Mouse (Mus musculus): ENCODE measurements around the gene Nxpe4. TPM values are rescaled to one million over a fixed set of nuclear protein-coding genes. Genes with fewer than 3 reads are reported as not detected.

Gene Nxpe4
- polyA plus RNA-seq, 1 experiment from 2014 or later, result 6.0 TPM

GRCm38 (mm10) chr9:48197458-48197884 lies 35.6 kb downstream of the Nxpe4 start:
- ATAC-seq (ENCODE audit: insufficient read depth, low FRiP score, low read depth), result peak; percentile 60; the same call in 1 of the 2 replicates
- Histone ChIP-seq H3K4me2 (no peak overlapping the region), H3K4me3 (replicated peaks) (no peak overlapping the region), H3K9ac (no peak overlapping the region), H3K27ac (no peak overlapping the region), H3K36me3 (no peaks in the 10 kb centered on the region), H3K4me1 (0 out of 2 replicates have a peak, but pooled peaks cover 2% of the 10 kb centered on the region), H3K9me3 (no peaks in the 10 kb centered on the region), H3K27me3 (replicated peaks) (no peaks in the 10 kb centered on the region)
- 44% methylated on average over 12 of the region's 12 CpGs for whole genome bisulfite sequencing

- no peak overlapping the region for H3K9ac ChIP-seq
- H3K4me3 ChIP-seq (replicated peaks), result no peak overlapping the region
- WGBS, result 82% methylated on average over 6 of the region's 6 CpGs
- no peaks in the 10 kb centered on the region for H3K27me3 ChIP-seq (replicated peaks)
- no peak overlapping the region for H3K4me2 ChIP-seq
- no peak for ATAC-seq (ENCODE audit: insufficient read depth, low FRiP score, low read depth)
- H3K36me3 ChIP-seq, result no peaks in the 10 kb centered on the region
- H3K27ac ChIP-seq, result no peak overlapping the region
- H3K4me1 ChIP-seq, result no peaks in the 10 kb centered on the region
- H3K9me3 ChIP-seq, result no peaks in the 10 kb centered on the region
Measured at GRCm38 (mm10) chr9:48210970-48211369, 49.1 kb downstream of the Nxpe4 start.

DNA sequence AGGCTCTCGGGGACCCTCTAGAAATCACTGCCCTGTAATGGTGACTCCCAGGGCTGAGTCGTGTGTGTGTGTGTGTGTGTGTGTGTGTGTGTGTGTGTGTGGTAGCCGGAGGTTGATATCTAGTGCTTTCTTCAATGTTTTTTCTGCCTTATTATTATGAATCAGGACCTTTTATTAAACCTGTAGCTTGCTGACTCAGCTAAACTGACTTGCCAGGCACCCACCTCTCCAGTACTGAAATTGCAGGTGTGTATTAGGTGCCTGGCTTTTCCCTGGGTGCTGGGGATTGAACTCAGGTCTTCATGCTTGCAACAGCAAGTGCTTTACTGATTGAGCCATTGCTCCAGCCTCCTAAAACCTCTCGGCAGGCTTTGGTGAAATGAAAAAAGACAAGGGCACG lies 50.1 kb downstream of the Nxpe4 start:
- 86% methylated on average over 5 of the region's 5 CpGs for WGBS
- no peak for ATAC-seq (ENCODE audit: insufficient read depth, low FRiP score, low read depth)
- Histone ChIP-seq H3K36me3 (no peaks in the 10 kb centered on the region), H3K4me3 (replicated peaks) (no peak overlapping the region), H3K27ac (no peak overlapping the region), H3K4me2 (no peak overlapping the region), H3K9me3 (no peaks in the 10 kb centered on the region), H3K4me1 (no peaks in the 10 kb centered on the region), H3K9ac (no peak overlapping the region), H3K27me3 (replicated peaks) (no peaks in the 10 kb centered on the region)

GRCm38 (mm10) chr9:48214751-48215150 lies 52.9 kb downstream of the Nxpe4 start:
- no peak for ATAC-seq (ENCODE audit: insufficient read depth, low FRiP score, low read depth)
- Histone ChIP-seq H3K9me3 (no peaks in the 10 kb centered on the region), H3K9ac (no peak overlapping the region), H3K4me2 (no peak overlapping the region), H3K36me3 (no peaks in the 10 kb centered on the region), H3K4me1 (no peaks in the 10 kb centered on the region), H3K27me3 (replicated peaks) (no peaks in the 10 kb centered on the region), H3K27ac (no peak overlapping the region), H3K4me3 (replicated peaks) (no peak overlapping the region)
- WGBS, result 90% methylated on average over 9 of the region's 9 CpGs

DNA sequence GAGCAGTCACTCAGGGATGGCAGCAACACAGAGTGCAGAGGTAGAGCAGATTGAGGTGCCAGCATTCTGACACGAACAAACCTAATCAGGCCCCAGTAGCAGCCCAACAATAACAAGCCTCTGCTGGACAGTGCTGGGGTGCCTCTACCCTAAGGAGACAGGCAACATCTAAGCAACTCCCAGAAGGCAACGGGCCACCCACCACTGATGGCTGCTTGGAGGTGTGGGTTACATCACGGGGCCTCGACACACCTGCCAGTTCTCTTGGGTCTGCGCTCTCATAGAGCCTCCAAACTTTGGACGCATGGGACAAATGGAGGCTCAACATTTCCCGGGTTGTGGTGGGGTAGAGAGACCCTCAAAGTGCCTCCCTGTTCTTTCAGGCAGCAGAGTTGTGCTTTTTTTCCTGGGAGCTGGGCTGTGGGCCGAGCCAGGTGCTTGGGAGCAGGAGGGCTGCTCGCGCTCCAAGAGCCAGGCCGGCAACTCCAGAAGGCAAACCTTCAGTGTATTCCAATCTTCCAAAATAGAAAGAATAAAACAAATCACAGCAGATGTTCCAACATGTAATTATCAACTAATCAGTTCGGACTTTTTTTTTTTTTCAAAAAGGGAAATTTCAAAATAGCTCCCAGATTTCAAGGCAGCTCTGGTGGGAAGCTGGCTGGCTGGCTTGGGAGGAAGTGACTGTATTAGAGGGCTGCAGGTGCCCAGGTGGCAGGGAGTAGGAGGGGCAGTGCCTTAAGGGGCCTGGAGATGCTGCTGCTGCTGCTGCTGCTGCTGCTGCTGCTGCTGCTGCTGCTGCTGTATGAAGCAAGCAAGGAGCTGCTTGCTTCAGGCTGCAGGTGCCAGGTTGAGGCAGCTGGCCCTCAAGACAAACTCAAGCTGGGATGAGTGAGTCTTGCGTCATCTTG lies 54.5 kb downstream of the Nxpe4 start:
- no peaks in the 10 kb centered on the region for H3K27me3 ChIP-seq (replicated peaks)
- no peaks in the 10 kb centered on the region for H3K4me1 ChIP-seq
- ATAC-seq (ENCODE audit: insufficient read depth, low FRiP score, low read depth), result no peak
- H3K9ac ChIP-seq, result no peak overlapping the region
- 86% methylated on average over 13 of the region's 13 CpGs for WGBS
- H3K36me3 ChIP-seq, result no peaks in the 10 kb centered on the region
- H3K27ac ChIP-seq, result no peak overlapping the region
- H3K9me3 ChIP-seq, result no peaks in the 10 kb centered on the region
- H3K4me3 ChIP-seq (replicated peaks), result no peak overlapping the region
- no peak overlapping the region for H3K4me2 ChIP-seq

DNA sequence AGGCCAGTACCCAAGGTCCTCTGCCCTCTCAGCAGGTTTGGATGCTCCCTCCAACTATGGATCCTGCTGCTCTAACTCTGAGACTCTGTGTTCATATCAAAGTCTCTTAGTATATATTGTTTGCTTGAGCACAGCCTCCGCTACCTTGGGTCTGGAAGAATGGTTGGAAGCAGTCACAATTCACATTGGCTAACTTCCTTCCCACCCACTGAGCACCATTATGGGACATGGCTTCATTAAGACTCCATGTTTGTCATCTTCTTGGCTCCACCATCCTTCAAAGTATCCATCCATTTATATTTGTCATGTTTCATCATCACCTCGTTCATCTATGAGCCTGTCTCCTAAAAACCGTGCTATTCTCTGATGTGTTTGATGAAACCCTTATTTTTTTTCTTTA lies 68.9 kb downstream of the Nxpe4 start:
- Histone ChIP-seq H3K27me3 (replicated peaks) (no peaks in the 10 kb centered on the region), H3K4me1 (no peaks in the 10 kb centered on the region), H3K36me3 (no peaks in the 10 kb centered on the region), H3K9ac (no peak overlapping the region), H3K4me2 (no peak overlapping the region), H3K27ac (no peak overlapping the region), H3K9me3 (no peaks in the 10 kb centered on the region), H3K4me3 (replicated peaks) (no peak overlapping the region)
- 83% methylated on average over 3 of the region's 3 CpGs for WGBS
- no peak for ATAC-seq (ENCODE audit: insufficient read depth, low FRiP score, low read depth)

- Histone ChIP-seq H3K27ac (no peak overlapping the region), H3K4me3 (replicated peaks) (no peak overlapping the region), H3K9ac (no peak overlapping the region), H3K4me2 (no peak overlapping the region), H3K9me3 (no peaks in the 10 kb centered on the region), H3K36me3 (no peaks in the 10 kb centered on the region), H3K27me3 (replicated peaks) (no peaks in the 10 kb centered on the region), H3K4me1 (no peaks in the 10 kb centered on the region)
- no peak for ATAC-seq (ENCODE audit: insufficient read depth, low FRiP score, low read depth)
- WGBS, result 63% methylated on average over 6 of the region's 6 CpGs
Measured at GRCm38 (mm10) chr9:48236455-48236854, 74.6 kb downstream of the Nxpe4 start.

DNA sequence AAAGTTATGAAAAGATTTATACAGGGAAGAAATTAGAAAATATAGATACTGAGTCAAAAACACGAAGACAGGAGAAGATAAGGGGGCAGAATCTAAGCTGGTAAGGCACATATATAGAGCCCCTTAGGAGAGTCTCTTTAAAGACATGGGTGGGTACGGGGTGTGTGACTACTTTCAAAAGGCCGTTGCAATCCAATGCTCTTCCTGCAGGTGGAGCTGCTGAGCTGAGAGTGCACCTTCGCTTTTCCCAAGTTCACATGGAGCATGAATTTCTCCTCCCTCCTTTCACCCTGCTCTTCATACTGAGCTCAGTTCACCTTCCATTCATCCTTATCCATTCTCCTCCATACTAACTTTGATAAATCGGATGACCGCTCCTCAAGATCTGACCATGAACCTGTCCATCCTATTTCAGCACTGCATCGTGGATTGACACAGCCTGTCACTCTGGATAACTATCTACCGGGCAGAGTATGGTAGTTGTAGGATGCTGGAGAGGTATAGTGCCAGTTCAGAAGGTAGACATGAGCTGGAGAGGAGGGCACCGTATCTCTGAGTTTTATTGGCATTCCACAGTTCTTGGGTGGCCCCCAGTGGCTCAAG lies 76.4 kb downstream of the Nxpe4 start:
- Histone ChIP-seq H3K4me3 (replicated peaks) (no peak overlapping the region), H3K27ac (no peak overlapping the region), H3K36me3 (no peaks in the 10 kb centered on the region), H3K4me2 (no peak overlapping the region), H3K9me3 (no peaks in the 10 kb centered on the region), H3K4me1 (no peaks in the 10 kb centered on the region), H3K9ac (no peak overlapping the region), H3K27me3 (replicated peaks) (no peaks in the 10 kb centered on the region)
- no peak for ATAC-seq (ENCODE audit: insufficient read depth, low FRiP score, low read depth)
- WGBS, result 83% methylated on average over 9 of the region's 9 CpGs

- Histone ChIP-seq H3K9ac (no peak overlapping the region), H3K27me3 (replicated peaks) (no peaks in the 10 kb centered on the region), H3K4me3 (replicated peaks) (no peak overlapping the region), H3K4me1 (no peaks in the 10 kb centered on the region), H3K4me2 (no peak overlapping the region), H3K27ac (no peak overlapping the region), H3K9me3 (no peaks in the 10 kb centered on the region), H3K36me3 (no peaks in the 10 kb centered on the region)
- ATAC-seq (ENCODE audit: insufficient read depth, low FRiP score, low read depth), result no peak
- WGBS, result 90% methylated on average over 5 of the region's 5 CpGs
Measured at GRCm38 (mm10) chr9:48239461-48239860, 77.6 kb downstream of the Nxpe4 start.

GRCm38 (mm10) chr9:48240431-48240830 lies 78.6 kb downstream of the Nxpe4 start:
- Histone ChIP-seq H3K27ac (no peak overlapping the region), H3K9ac (no peak overlapping the region), H3K36me3 (no peaks in the 10 kb centered on the region), H3K4me2 (no peak overlapping the region), H3K4me1 (no peaks in the 10 kb centered on the region), H3K27me3 (replicated peaks) (no peaks in the 10 kb centered on the region), H3K9me3 (no peaks in the 10 kb centered on the region), H3K4me3 (replicated peaks) (no peak overlapping the region)
- WGBS, result 47% methylated on average over 5 of the region's 5 CpGs
- ATAC-seq (ENCODE audit: insufficient read depth, low FRiP score, low read depth), result no peak

DNA sequence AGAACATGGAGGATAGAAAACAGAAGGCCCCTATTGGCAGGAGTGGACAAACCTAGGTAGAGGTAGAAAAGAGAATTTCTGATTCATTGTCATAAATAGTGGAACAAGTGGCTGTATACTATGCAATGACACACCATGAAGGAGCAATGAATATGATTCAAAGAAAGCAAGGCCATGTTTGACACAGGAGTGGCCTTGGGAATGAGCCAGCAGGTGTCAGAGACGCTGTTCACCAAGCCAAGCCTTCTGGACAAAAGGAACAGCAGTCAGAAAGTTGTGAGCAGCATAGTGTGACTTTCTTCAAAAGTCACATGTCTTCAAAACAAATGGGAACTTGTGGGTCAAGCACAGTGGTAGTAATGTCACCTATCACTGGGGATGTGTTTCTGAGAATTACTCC lies 80.0 kb downstream of the Nxpe4 start:
- no peaks in the 10 kb centered on the region for H3K9me3 ChIP-seq
- no peak for ATAC-seq (ENCODE audit: insufficient read depth, low FRiP score, low read depth)
- no peaks in the 10 kb centered on the region for H3K27me3 ChIP-seq (replicated peaks)
- H3K4me1 ChIP-seq, result no peaks in the 10 kb centered on the region
- no peak overlapping the region for H3K4me3 ChIP-seq (replicated peaks)
- 67% methylated on average over 1 of the region's 1 CpGs for WGBS
- H3K9ac ChIP-seq, result no peak overlapping the region
- no peaks in the 10 kb centered on the region for H3K36me3 ChIP-seq
- no peak overlapping the region for H3K27ac ChIP-seq
- no peak overlapping the region for H3K4me2 ChIP-seq

DNA sequence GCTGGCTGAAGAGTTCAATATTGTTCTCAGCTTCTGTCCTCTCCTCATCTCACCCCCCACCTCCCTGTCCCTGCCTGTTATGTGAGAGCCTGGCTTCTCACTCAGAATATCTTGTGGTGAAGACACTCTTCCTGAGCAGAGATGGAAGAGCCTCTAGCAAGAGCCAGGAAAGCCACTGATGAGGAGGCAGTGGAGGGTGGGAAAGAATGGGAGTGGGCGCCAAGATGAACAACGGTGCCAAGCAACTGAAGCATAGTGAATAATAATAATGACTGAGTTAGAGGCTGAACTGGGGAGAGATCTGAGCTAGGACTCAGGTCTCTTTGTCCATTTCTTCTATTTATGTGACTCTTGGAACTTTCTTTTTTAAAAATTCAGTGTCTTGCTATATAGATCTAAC lies 80.9 kb downstream of the Nxpe4 start:
- H3K27me3 ChIP-seq (replicated peaks), result no peaks in the 10 kb centered on the region
- H3K4me3 ChIP-seq (replicated peaks), result no peak overlapping the region
- ATAC-seq (ENCODE audit: insufficient read depth, low FRiP score, low read depth), result no peak
- WGBS, result 98% methylated on average over 2 of the region's 2 CpGs
- H3K27ac ChIP-seq, result no peak overlapping the region
- no peak overlapping the region for H3K9ac ChIP-seq
- H3K4me1 ChIP-seq, result no peaks in the 10 kb centered on the region
- H3K36me3 ChIP-seq, result no peaks in the 10 kb centered on the region
- no peaks in the 10 kb centered on the region for H3K9me3 ChIP-seq
- no peak overlapping the region for H3K4me2 ChIP-seq

All from stomach, embryonic 15.5 days (tissue).